Mouse (Mus musculus) spleen, postnatal 36 days (tissue): ENCODE measurements around the gene Gm21103.
"Not testable (repeated sequence)": the region's sequence is repeated elsewhere in the genome, so short reads cannot be mapped to it uniquely, and the experiment has no call there.

Experiments used
- DNase-seq, 2 experiments: peaks; one replicate each; pipeline ENCODE4 v3.0.0; 2022; ENCODE audit warnings: low spot score in 2 of 2, mixed read lengths in 1 of 2

Gene Gm21103

DNA sequence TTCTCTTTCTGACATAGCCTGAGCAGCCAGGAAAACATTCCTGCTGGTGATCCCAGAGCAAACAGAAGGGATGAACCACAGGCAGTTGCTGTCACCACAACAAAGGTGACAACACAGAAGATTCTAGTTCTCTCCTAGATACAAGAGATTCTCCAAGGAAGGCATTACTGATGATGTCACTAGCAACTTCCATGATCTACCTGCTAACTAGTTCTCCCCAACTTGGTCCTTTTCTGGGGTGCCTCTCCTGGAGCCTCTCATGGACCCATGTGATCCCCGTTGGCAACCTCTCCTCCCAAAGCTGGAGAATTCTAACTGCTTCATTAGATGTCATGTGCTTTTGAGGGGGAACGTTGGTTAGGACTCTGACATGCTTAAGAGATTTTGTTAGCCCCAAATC is at the start of gene Gm21103:
Gene Gm21103 (minus strand): TSS at position 101 of the 400 bp plus-strand sequence.
- DNase-seq = not testable (repeated sequence)

GRCm38 (mm10) chr14:6343578-6343977 is 38.9 kb upstream of the Gm21103 start, which contains the start of gene Gm3618:
Gene Gm3618 (minus strand): TSS chr14:6343678.
- not testable (repeated sequence) for DNase-seq

DNA sequence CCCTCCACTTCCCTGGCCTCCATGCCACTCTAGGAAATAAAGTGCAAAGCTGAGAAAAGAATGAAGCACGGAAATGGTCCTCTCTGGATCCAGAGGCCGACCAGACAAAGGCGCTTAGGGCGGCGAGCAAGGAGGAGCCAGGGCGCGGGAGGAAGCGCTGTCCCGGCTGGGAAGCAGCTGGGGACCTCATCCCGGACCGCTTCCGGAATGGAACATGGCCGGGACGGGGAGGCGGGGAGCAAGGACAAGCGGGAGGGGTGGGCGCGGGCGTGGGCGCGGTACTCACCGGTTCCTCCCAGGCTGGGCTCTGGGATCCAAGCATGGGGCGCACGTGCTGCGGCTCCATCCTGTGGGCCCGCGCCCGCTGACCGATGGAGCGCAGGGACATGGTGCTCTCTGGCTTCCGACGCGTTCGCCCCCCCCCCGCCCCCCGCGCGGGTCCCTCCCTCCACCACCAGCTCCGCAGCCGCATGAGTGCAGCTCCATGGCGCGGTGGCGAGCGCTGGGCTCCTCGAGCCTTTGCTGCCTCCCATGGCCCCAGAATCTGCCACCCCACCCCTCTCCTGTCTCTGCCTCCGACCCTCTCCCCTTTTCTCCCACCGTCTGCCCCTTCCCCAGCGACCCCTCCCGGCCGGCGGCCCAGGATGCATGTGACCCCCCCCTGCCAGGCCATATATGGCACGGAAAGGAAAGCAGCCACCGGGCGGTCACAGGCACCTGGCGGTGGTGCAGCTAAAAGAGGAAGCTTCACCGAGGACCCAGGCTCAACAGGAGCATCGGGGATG is 17.5 kb downstream of the Gm21103 start, which contains the start of gene Gm3411:
Gene Gm3411 (minus strand): TSS at position 320 of the 785 bp plus-strand sequence.
- peak; percentile 0 to 1 for DNase-seq
